Mouse (Mus musculus) heart, embryonic 10.5 days (tissue): ENCODE measurements at regions not wholly inside any gene's neighbourhood (a gene's known extent, or its start where the extent isn't known, plus 50 kb on each side); places are given as distances from the start of the nearest gene placed in this dataset.
"Not testable (repeated sequence)": the region's sequence is repeated elsewhere in the genome, so short reads cannot be mapped to it uniquely, and the experiment has no call there.

ENCODE experiments used
- DNase-seq: peaks from one replicate; pipeline ENCODE4 v3.0.0-alpha.2; 2017; ENCODE audit warnings: low spot score
- H3K27ac ChIP-seq: fragments of 300-500 bp; sonication (generic); 2 replicates; pipeline ENCODE4 v1.5.1; 2016; ENCODE audit warnings: mild to moderate bottlenecking
- H3K27me3 ChIP-seq: fragments of 300-500 bp; sonication (generic); 2 replicates; pipeline ENCODE4 v1.6.1; 2016; ENCODE audit warnings: mild to moderate bottlenecking; ENCODE audit not compliant: poor library complexity, insufficient read depth, severe bottlenecking
- H3K36me3 ChIP-seq: fragments of 300-500 bp; sonication (generic); 2 replicates; pipeline ENCODE4 v1.6.1; 2016; ENCODE audit warnings: mild to moderate bottlenecking, moderate library complexity
- H3K4me1 ChIP-seq: fragments of 300-500 bp; sonication (generic); 2 replicates; pipeline ENCODE4 v1.6.1; 2016; ENCODE audit warnings: mild to moderate bottlenecking
- H3K4me3 ChIP-seq: fragments of 300-500 bp; sonication (generic); 2 replicates; pipeline ENCODE4 v1.5.1; 2016; ENCODE audit warnings: mild to moderate bottlenecking, moderate library complexity
- H3K9me3 ChIP-seq: fragments of 300-500 bp; sonication (generic); 2 replicates; pipeline ENCODE4 v1.6.1; 2016; ENCODE audit warnings: mild to moderate bottlenecking, moderate library complexity
- WGBS: fragments of 180-500 bp; shearing (Covaris S2); methylation state at CpG from one replicate; pipeline ENCODE4 v1.1.7; 2016; 5-methylcytosine and 5-hydroxymethylcytosine counted together

- WGBS, result 45% methylated on average over 6 of the region's 6 CpGs
- no peak for DNase-seq
- H3K27me3 ChIP-seq, result no peaks in the 10 kb centered on the region
- no peaks in the 10 kb centered on the region for H3K4me1 ChIP-seq
- no peaks in the 10 kb centered on the region for H3K36me3 ChIP-seq
- H3K4me3 ChIP-seq, result no peak overlapping the region
- H3K9me3 ChIP-seq, result peaks cover 5% of the 10 kb centered on the region; the same call in 1 of the 2 replicates
- no peak overlapping the region for H3K27ac ChIP-seq
Observed at GRCm38 (mm10) chr1:14109190-14109482, 1984.0 kb downstream of the 4930444P10Rik start.

DNA sequence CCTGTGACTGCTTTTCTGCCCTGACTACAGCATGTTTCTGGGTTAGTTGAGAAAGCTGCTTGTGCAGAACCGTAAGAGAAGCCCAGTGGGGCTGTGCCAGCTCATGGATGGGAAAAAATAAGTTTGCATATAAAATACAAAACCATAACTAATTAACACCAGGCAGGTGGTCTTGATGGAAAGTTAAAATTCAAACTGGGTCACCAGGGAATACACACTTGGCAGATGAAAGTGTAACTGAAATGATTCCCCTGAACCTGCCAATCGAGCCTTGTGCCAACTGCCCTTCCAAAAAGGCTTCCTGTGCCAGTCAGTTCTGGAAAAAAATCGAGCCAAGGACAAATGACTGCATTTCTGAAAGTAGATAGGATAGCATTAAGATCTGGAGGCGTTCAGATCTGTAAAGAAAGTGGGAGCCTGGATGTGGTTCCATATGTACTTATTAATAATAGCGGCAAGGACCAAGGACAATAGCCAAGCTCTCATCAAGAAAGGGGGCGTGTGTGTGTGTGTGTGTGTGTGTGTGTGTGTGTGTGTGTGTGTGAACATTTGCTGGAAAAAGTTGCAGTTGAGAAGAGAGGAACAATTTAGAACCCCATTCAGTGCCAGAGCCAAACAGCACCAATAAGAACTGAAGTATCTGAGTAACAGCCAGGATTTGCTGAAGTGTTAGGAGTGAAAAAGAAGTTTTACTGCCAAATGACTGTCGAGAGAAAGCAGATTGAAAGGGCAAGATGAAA, 1984.5 kb downstream of the 4930444P10Rik start:
- WGBS, result 76% methylated on average over 7 of the region's 7 CpGs
- no peak for DNase-seq
- H3K4me3 ChIP-seq, result no peak overlapping the region
- no peaks in the 10 kb centered on the region for H3K4me1 ChIP-seq
- no peak overlapping the region for H3K27ac ChIP-seq
- H3K36me3 ChIP-seq, result no peaks in the 10 kb centered on the region
- no peaks in the 10 kb centered on the region for H3K27me3 ChIP-seq
- peaks cover 5% of the 10 kb centered on the region; the same call in 1 of the 2 replicates for H3K9me3 ChIP-seq

- H3K36me3 ChIP-seq, H3K9me3 ChIP-seq, H3K4me3 ChIP-seq, H3K27me3 ChIP-seq, DNase-seq, H3K27ac ChIP-seq, H3K4me1 ChIP-seq: not testable (repeated sequence)
- 83% methylated on average over 6 of the region's 6 CpGs for WGBS
Observed at GRCm38 (mm10) chr1:14105521-14105920, 1987.6 kb downstream of the 4930444P10Rik start.

- no peaks in the 10 kb centered on the region for H3K36me3 ChIP-seq
- WGBS, result 72% methylated on average over 2 of the region's 2 CpGs
- H3K9me3 ChIP-seq, result peaks cover 7% of the 10 kb centered on the region; the same call in 1 of the 2 replicates
- H3K27ac ChIP-seq, result no peak overlapping the region
- no peak overlapping the region for H3K4me3 ChIP-seq
- H3K4me1 ChIP-seq, result no peaks in the 10 kb centered on the region; the same call in 1 of the 2 replicates
- DNase-seq, result no peak
- no peaks in the 10 kb centered on the region for H3K27me3 ChIP-seq
Observed at GRCm38 (mm10) chr1:14104529-14104928, 1988.6 kb downstream of the 4930444P10Rik start.

DNA sequence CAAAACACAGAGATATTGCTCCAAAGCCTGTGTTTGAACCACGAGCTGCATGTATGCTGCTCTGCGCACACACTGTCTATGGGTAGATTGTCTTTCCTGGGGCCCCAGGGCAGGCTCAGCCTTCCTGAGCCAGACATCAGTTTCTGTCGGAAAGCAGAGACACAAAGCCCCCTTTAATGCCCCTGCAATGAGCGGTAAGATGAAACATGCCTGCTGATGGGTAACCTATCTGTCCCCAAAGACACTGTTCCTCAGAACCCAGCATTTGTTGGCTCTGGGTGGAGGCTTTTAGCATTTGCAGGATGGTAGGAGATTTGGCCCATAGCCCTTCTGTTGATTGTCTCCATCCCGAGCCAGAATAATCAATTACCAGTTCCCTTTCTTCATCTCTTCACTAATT, 1994.1 kb downstream of the 4930444P10Rik start:
- Histone ChIP-seq H3K36me3 (no peaks in the 10 kb centered on the region), H3K4me1 (no peaks in the 10 kb centered on the region; the same call in 1 of the 2 replicates), H3K9me3 (0 out of 2 replicates have a peak, but pooled peaks cover 3% of the 10 kb centered on the region), H3K4me3 (no peak overlapping the region), H3K27ac (no peak overlapping the region), H3K27me3 (no peaks in the 10 kb centered on the region)
- WGBS, result 76% methylated on average over 5 of the region's 5 CpGs
- no peak for DNase-seq

- no peaks in the 10 kb centered on the region; the same call in 1 of the 2 replicates for H3K4me1 ChIP-seq
- no peak overlapping the region for H3K27ac ChIP-seq
- no peaks in the 10 kb centered on the region for H3K36me3 ChIP-seq
- no peak for DNase-seq
- no peak overlapping the region for H3K4me3 ChIP-seq
- 0 out of 2 replicates have a peak, but pooled peaks cover 3% of the 10 kb centered on the region for H3K9me3 ChIP-seq
- H3K27me3 ChIP-seq, result no peaks in the 10 kb centered on the region
- WGBS, result 34% methylated on average over 5 of the region's 5 CpGs
Observed at GRCm38 (mm10) chr1:14097567-14098228, 1995.4 kb downstream of the 4930444P10Rik start.

- Histone ChIP-seq H3K4me3 (no peak overlapping the region), H3K9me3 (no peaks in the 10 kb centered on the region), H3K36me3 (no peaks in the 10 kb centered on the region), H3K27me3 (no peaks in the 10 kb centered on the region), H3K4me1 (no peaks in the 10 kb centered on the region), H3K27ac (no peak overlapping the region)
- 86% methylated on average over 3 of the region's 3 CpGs for WGBS
- DNase-seq, result no peak
Observed at GRCm38 (mm10) chr1:14064856-14065255, 2028.3 kb downstream of the 4930444P10Rik start.

DNA sequence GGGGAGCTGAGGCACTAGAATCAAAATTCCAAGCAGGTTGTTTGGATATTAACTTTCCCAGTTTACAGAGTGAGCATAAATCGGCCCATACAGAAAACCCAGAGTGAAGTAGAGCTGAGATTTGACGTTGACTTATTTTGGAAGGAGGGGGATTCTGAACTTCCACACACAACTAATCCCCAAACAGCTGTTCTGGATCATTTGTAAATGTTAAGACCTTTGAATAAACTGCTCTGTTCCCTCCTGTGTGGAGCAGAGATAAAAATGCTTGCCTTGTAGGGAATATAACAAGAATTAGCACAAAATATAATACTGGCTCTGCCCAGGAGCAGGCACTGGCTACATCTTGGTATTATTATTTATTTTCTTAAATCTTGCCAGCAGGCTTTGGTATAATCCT, 2057.0 kb downstream of the 4930444P10Rik start:
- Histone ChIP-seq H3K4me1 (no peaks in the 10 kb centered on the region), H3K36me3 (no peaks in the 10 kb centered on the region), H3K9me3 (no peaks in the 10 kb centered on the region), H3K27ac (no peak overlapping the region), H3K27me3 (no peaks in the 10 kb centered on the region), H3K4me3 (no peak overlapping the region)
- WGBS, result 53% methylated on average over 2 of the region's 2 CpGs
- DNase-seq, result no peak

- H3K36me3 ChIP-seq, result no peaks in the 10 kb centered on the region
- WGBS, result 84% methylated on average over 9 of the region's 9 CpGs
- no peaks in the 10 kb centered on the region for H3K9me3 ChIP-seq
- H3K4me3 ChIP-seq, result no peak overlapping the region
- no peak overlapping the region for H3K27ac ChIP-seq
- no peak for DNase-seq
- H3K27me3 ChIP-seq, result no peaks in the 10 kb centered on the region
- no peaks in the 10 kb centered on the region for H3K4me1 ChIP-seq
Observed at GRCm38 (mm10) chr1:14011484-14011883, 2081.6 kb downstream of the 4930444P10Rik start.

DNA sequence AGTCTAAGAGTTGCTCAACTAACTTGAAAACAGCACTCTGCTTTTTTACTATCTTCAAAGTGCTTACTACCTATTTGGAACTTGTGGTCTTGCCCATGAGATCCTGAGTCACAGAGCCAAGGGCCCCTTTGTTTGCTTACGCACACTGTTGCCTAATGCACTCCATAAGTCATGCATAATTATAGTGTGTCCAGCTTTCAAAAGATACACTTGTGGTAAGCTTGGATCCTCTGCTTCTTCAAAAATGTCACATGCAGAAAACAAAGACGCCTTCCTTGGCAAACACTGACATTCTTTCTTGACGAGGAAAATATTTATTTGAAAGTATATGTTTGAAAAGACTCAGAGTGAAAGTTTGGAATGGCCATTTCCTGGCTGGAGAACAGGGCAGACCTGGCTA, 2082.3 kb downstream of the 4930444P10Rik start:
- Histone ChIP-seq H3K36me3 (no peaks in the 10 kb centered on the region), H3K27ac (no peak overlapping the region), H3K27me3 (no peaks in the 10 kb centered on the region), H3K4me1 (no peaks in the 10 kb centered on the region), H3K4me3 (no peak overlapping the region), H3K9me3 (no peaks in the 10 kb centered on the region)
- 82% methylated on average over 3 of the region's 3 CpGs for WGBS
- DNase-seq, result no peak

DNA sequence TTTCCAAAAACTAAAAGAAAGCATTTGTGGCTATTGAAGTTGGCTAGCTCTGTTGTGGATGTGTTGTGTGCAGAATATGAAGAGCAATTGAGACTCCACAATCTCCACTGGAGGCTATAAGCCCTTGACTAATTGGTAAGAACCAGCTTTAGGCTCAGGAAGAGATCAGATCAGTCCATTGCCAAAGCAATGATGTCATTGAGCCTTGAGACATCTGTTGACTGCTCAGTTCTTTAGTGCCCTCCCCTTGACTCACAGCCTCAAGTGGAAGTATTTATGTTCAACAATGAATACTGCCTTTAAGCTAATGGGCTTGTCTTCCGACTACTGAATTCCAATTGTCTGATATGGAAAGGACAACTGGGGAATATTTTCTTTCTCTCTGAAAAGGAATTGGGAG, 2090.6 kb downstream of the 4930444P10Rik start:
- Histone ChIP-seq H3K27me3 (no peaks in the 10 kb centered on the region), H3K36me3 (no peaks in the 10 kb centered on the region), H3K4me1 (no peaks in the 10 kb centered on the region), H3K9me3 (no peaks in the 10 kb centered on the region), H3K27ac (no peak overlapping the region), H3K4me3 (no peak overlapping the region)
- 64% methylated on average over 1 of the region's 1 CpGs for WGBS
- no peak for DNase-seq

DNA sequence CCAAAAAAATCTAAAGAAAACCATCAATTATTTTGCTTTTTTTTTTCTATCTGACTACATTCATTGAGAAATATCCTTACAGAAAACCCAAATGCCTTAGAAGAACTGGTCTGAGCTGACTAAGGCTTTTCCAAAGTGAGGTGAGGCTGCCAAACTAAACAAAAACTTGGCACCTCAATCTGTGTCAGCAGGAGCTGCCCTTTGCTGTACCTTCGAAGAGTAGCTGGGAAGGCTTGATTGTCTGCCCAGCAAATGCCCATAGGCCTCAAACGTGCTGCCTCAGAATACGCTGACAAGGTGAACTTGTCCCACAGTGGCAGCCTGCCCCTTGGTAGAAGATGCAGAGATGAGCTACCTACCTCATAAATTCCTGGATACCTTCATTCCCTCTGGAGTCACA, 2091.7 kb downstream of the 4930444P10Rik start:
- no peak for DNase-seq
- no peak overlapping the region for H3K4me3 ChIP-seq
- no peaks in the 10 kb centered on the region for H3K36me3 ChIP-seq
- WGBS, result 47% methylated on average over 3 of the region's 3 CpGs
- H3K4me1 ChIP-seq, result no peaks in the 10 kb centered on the region
- no peaks in the 10 kb centered on the region for H3K27me3 ChIP-seq
- H3K27ac ChIP-seq, result no peak overlapping the region
- no peaks in the 10 kb centered on the region for H3K9me3 ChIP-seq

- 69% methylated on average over 3 of the region's 3 CpGs for WGBS
- H3K36me3 ChIP-seq, result no peaks in the 10 kb centered on the region
Observed at GRCm38 (mm10) chr1:14000605-14001395, 2092.3 kb downstream of the 4930444P10Rik start.

More at GRCm38 (mm10) chr1:14000605-14001395, 2092.3 kb downstream of the 4930444P10Rik start:
- no peaks in the 10 kb centered on the region for H3K4me1 ChIP-seq
- H3K9me3 ChIP-seq, result no peaks in the 10 kb centered on the region
- H3K4me3 ChIP-seq, result no peak overlapping the region
- H3K27ac ChIP-seq, result no peak overlapping the region
- no peak for DNase-seq
- no peaks in the 10 kb centered on the region for H3K27me3 ChIP-seq
